Mouse (Mus musculus): ENCODE results near the gene Mfap1b. TPM values are rescaled to one million over a fixed set of nuclear protein-coding genes. Genes with fewer than 3 reads are reported as not detected.

Mfap1b gene
- polyA plus RNA-seq, 1 experiment from 2014 or later = 77.5 TPM

- H3K27me3 ChIP-seq (replicated peaks) = no peaks in the 10 kb centered on the region
- H3K9me3 ChIP-seq = no peaks in the 10 kb centered on the region
- peak within 1 kb of the TSS; percentile 63 for H3K9ac ChIP-seq
- peak within 1 kb of the TSS; percentile 66 for H3K4me2 ChIP-seq
- ATAC-seq (replicated peaks) = peak; percentile 94
- peaks cover 31% of the 10 kb centered on the region for H3K36me3 ChIP-seq (replicated peaks)
- peak within 1 kb of the TSS; percentile 80 for H3K27ac ChIP-seq
- peak within 1 kb of the TSS; percentile 68 for H3K4me3 ChIP-seq
- WGBS = 2% methylated on average over 41 of the region's 41 CpGs
- H3K4me1 ChIP-seq = peaks cover 26% of the 10 kb centered on the region
These were observed 16.9 kb downstream of the Mfap1b start, which contains the start of gene Serinc4 for GRCm38 (mm10) chr2:121456692-121457642. TSS of gene Serinc4 (minus strand) at chr2:121456781.

GRCm38 (mm10) chr2:121455534-121455933 lies 18.3 kb downstream of the Mfap1b start:
- Histone ChIP-seq H3K27me3 (replicated peaks) (no peaks in the 10 kb centered on the region), H3K4me1 (peaks cover 36% of the 10 kb centered on the region), H3K36me3 (replicated peaks) (peaks cover 25% of the 10 kb centered on the region), H3K4me3 (no peak overlapping the region), H3K27ac (no peak overlapping the region), H3K9me3 (no peaks in the 10 kb centered on the region), H3K4me2 (no peak overlapping the region), H3K9ac (no peak overlapping the region)
- WGBS = 84% methylated on average over 5 of the region's 5 CpGs
- ATAC-seq (replicated peaks) = no peak

- ATAC-seq (replicated peaks) = no peak
- H3K4me1 ChIP-seq = peaks cover 42% of the 10 kb centered on the region
- H3K4me3 ChIP-seq = no peak overlapping the region
- H3K4me2 ChIP-seq = no peak overlapping the region
- no peak overlapping the region for H3K27ac ChIP-seq
- H3K9me3 ChIP-seq = no peaks in the 10 kb centered on the region
- WGBS = 86% methylated on average over 6 of the region's 6 CpGs
- H3K9ac ChIP-seq = no peak overlapping the region
- peaks cover 19% of the 10 kb centered on the region for H3K36me3 ChIP-seq (replicated peaks)
- no peaks in the 10 kb centered on the region for H3K27me3 ChIP-seq (replicated peaks)
These were observed 19.9 kb downstream of the Mfap1b start for GRCm38 (mm10) chr2:121453917-121454316.

- WGBS = 90% methylated on average over 4 of the region's 4 CpGs
- no peak within 1 kb of the TSS for H3K4me2 ChIP-seq
- no peak within 1 kb of the TSS; the same call in 1 of the 2 replicates for H3K9ac ChIP-seq
- no peaks in the 10 kb centered on the region for H3K27me3 ChIP-seq (replicated peaks)
- H3K9me3 ChIP-seq = no peaks in the 10 kb centered on the region
- H3K4me1 ChIP-seq = peaks cover 42% of the 10 kb centered on the region
- H3K36me3 ChIP-seq (replicated peaks) = peaks cover 13% of the 10 kb centered on the region
- ATAC-seq (replicated peaks) = no peak
- no peak within 1 kb of the TSS for H3K27ac ChIP-seq
- no peak within 1 kb of the TSS for H3K4me3 ChIP-seq
These were observed 20.9 kb downstream of the Mfap1b start, which contains the start of gene Hypk for GRCm38 (mm10) chr2:121452990-121453389. TSS of gene Hypk (plus strand) at chr2:121453290.

- peaks cover 36% of the 10 kb centered on the region for H3K4me1 ChIP-seq
- no peak overlapping the region for H3K27ac ChIP-seq
- no peaks in the 10 kb centered on the region for H3K27me3 ChIP-seq (replicated peaks)
- no peaks in the 10 kb centered on the region for H3K9me3 ChIP-seq
- no peak for ATAC-seq (replicated peaks)
- H3K9ac ChIP-seq = no peak overlapping the region; the same call in 1 of the 2 replicates
- H3K4me3 ChIP-seq = no peak overlapping the region
- no peak overlapping the region for H3K4me2 ChIP-seq
- 88% methylated on average over 4 of the region's 4 CpGs for WGBS
- peaks cover 13% of the 10 kb centered on the region for H3K36me3 ChIP-seq (replicated peaks)
These were observed 21.5 kb downstream of the Mfap1b start for GRCm38 (mm10) chr2:121452361-121452760.

GRCm38 (mm10) chr2:121450093-121450492 lies 23.8 kb downstream of the Mfap1b start:
- peak overlapping the region; percentile 93 for H3K4me2 ChIP-seq
- H3K4me3 ChIP-seq = peak overlapping the region; percentile 99
- peaks cover 30% of the 10 kb centered on the region for H3K4me1 ChIP-seq
- H3K36me3 ChIP-seq (replicated peaks) = peaks cover 13% of the 10 kb centered on the region
- H3K27ac ChIP-seq = peak overlapping the region; percentile 98
- H3K27me3 ChIP-seq (replicated peaks) = no peaks in the 10 kb centered on the region
- peak; percentile 4 for ATAC-seq (replicated peaks)
- H3K9ac ChIP-seq = peak overlapping the region; percentile 97
- 5% methylated on average over 7 of the region's 7 CpGs for WGBS
- no peaks in the 10 kb centered on the region for H3K9me3 ChIP-seq

- H3K4me1 ChIP-seq = peaks cover 30% of the 10 kb centered on the region
- H3K9ac ChIP-seq = peak overlapping the region; percentile 97
- peaks cover 13% of the 10 kb centered on the region for H3K36me3 ChIP-seq (replicated peaks)
- peak overlapping the region; percentile 98 for H3K27ac ChIP-seq
- H3K9me3 ChIP-seq = no peaks in the 10 kb centered on the region
- H3K4me2 ChIP-seq = peak overlapping the region; percentile 93
- peak; percentile 80 for ATAC-seq (replicated peaks)
- H3K4me3 ChIP-seq = peak overlapping the region; percentile 99
- no peaks in the 10 kb centered on the region for H3K27me3 ChIP-seq (replicated peaks)
- under 1% methylated on average over 54 of the region's 54 CpGs for WGBS
These were observed 24.3 kb downstream of the Mfap1b start for GRCm38 (mm10) chr2:121449545-121450011.

GRCm38 (mm10) chr2:121448739-121449535 lies 24.9 kb downstream of the Mfap1b start, which contains the start of gene Serf2:
TSS of gene Serf2 (plus strand) at chr2:121449195.
- WGBS = under 1% methylated on average over 73 of the region's 74 CpGs
- Histone ChIP-seq H3K4me3 (peak within 1 kb of the TSS; percentile 99), H3K4me2 (peak within 1 kb of the TSS; percentile 93), H3K9me3 (no peaks in the 10 kb centered on the region), H3K27me3 (replicated peaks) (no peaks in the 10 kb centered on the region), H3K27ac (peak within 1 kb of the TSS; percentile 98), H3K9ac (peak within 1 kb of the TSS; percentile 97), H3K4me1 (peaks cover 30% of the 10 kb centered on the region), H3K36me3 (replicated peaks) (peaks cover 13% of the 10 kb centered on the region)
- ATAC-seq (replicated peaks) = peak; percentile 99

- Histone ChIP-seq H3K4me3 (peak overlapping the region; percentile 99), H3K36me3 (replicated peaks) (peaks cover 10% of the 10 kb centered on the region; the same call in 1 of the 2 replicates), H3K27me3 (replicated peaks) (no peaks in the 10 kb centered on the region), H3K9ac (no peak overlapping the region; the same call in 1 of the 2 replicates), H3K9me3 (no peaks in the 10 kb centered on the region), H3K27ac (peak overlapping the region; percentile 98; the same call in 1 of the 2 replicates), H3K4me2 (peak overlapping the region; percentile 93), H3K4me1 (peaks cover 30% of the 10 kb centered on the region)
- no peak for ATAC-seq (replicated peaks)
- WGBS = 16% methylated on average over 9 of the region's 9 CpGs
These were observed 25.7 kb downstream of the Mfap1b start for GRCm38 (mm10) chr2:121448136-121448535.

GRCm38 (mm10) chr2:121447006-121447405 lies 26.9 kb downstream of the Mfap1b start:
- Histone ChIP-seq H3K4me1 (peaks cover 30% of the 10 kb centered on the region), H3K27me3 (replicated peaks) (peaks cover 6% of the 10 kb centered on the region), H3K36me3 (replicated peaks) (no peaks in the 10 kb centered on the region), H3K27ac (no peak overlapping the region), H3K9ac (no peak overlapping the region), H3K9me3 (no peaks in the 10 kb centered on the region), H3K4me3 (no peak overlapping the region), H3K4me2 (no peak overlapping the region)
- 91% methylated on average over 3 of the region's 3 CpGs for WGBS
- no peak for ATAC-seq (replicated peaks)

GRCm38 (mm10) chr2:121446506-121446905 lies 27.4 kb downstream of the Mfap1b start:
- no peak overlapping the region for H3K27ac ChIP-seq
- H3K4me1 ChIP-seq = peaks cover 33% of the 10 kb centered on the region
- H3K9ac ChIP-seq = no peak overlapping the region
- no peaks in the 10 kb centered on the region for H3K36me3 ChIP-seq (replicated peaks)
- 91% methylated on average over 4 of the region's 4 CpGs for WGBS
- H3K27me3 ChIP-seq (replicated peaks) = peaks cover 11% of the 10 kb centered on the region
- ATAC-seq (replicated peaks) = no peak
- no peak overlapping the region for H3K4me3 ChIP-seq
- H3K4me2 ChIP-seq = no peak overlapping the region
- no peaks in the 10 kb centered on the region for H3K9me3 ChIP-seq

- H3K9ac ChIP-seq = no peak overlapping the region
- no peak for ATAC-seq (replicated peaks)
- H3K4me3 ChIP-seq = no peak overlapping the region
- H3K4me1 ChIP-seq = peaks cover 21% of the 10 kb centered on the region
- no peak overlapping the region for H3K4me2 ChIP-seq
- WGBS = 89% methylated on average over 3 of the region's 3 CpGs
- no peaks in the 10 kb centered on the region for H3K36me3 ChIP-seq (replicated peaks)
- H3K27ac ChIP-seq = no peak overlapping the region
- no peaks in the 10 kb centered on the region for H3K9me3 ChIP-seq
- peaks cover 16% of the 10 kb centered on the region for H3K27me3 ChIP-seq (replicated peaks)
These were observed 28.8 kb downstream of the Mfap1b start for GRCm38 (mm10) chr2:121445117-121445516.

Measured in midbrain, embryonic 15.5 days (tissue).